Mouse (Mus musculus) midbrain, embryonic 16.5 days (tissue): ENCODE measurements at regions not wholly inside any gene's neighbourhood (a gene's known extent, or its start where the extent isn't known, plus 50 kb on each side); places are given as distances from the start of the nearest gene placed in this dataset.

Experiments
- ATAC-seq: fragments of 200-750 bp; cut with Nextera tagmentation; 2 replicates; pipeline ENCODE4 v1.8.0; 2017; ENCODE audit warnings: moderate TSS enrichment
- H3K27ac ChIP-seq: fragments of 300-500 bp; sonication (generic); 2 replicates; pipeline ENCODE4 v1.5.1; 2014; ENCODE audit warnings: mild to moderate bottlenecking, low read length, mixed read lengths
- H3K27me3 ChIP-seq: fragments of 300-500 bp; sonication (generic); 2 replicates; pipeline ENCODE4 v1.6.1; 2014; ENCODE audit warnings: low read depth, low read length, mixed read lengths; ENCODE audit not compliant: control insufficient read depth, insufficient read depth
- H3K36me3 ChIP-seq: fragments of 300-500 bp; sonication (generic); 2 replicates; pipeline ENCODE4 v1.6.1; 2014; ENCODE audit warnings: mild to moderate bottlenecking, low read length, moderate library complexity, mixed read lengths; ENCODE audit not compliant: control insufficient read depth, insufficient read depth
- H3K4me1 ChIP-seq: fragments of 300-500 bp; sonication (generic); 2 replicates; pipeline ENCODE4 v1.6.1; 2014; ENCODE audit warnings: mild to moderate bottlenecking, low read length, mixed read lengths; ENCODE audit not compliant: control insufficient read depth, insufficient read depth
- H3K4me2 ChIP-seq: fragments of 300-500 bp; sonication (generic); 2 replicates; pipeline ENCODE4 v1.6.1; 2014; ENCODE audit warnings: mild to moderate bottlenecking, low read length, mixed read lengths
- H3K4me3 ChIP-seq: fragments of 300-500 bp; sonication (generic); 2 replicates; pipeline ENCODE4 v1.5.1; 2014; ENCODE audit warnings: low read depth, mild to moderate bottlenecking, low read length, moderate library complexity, mixed read lengths
- H3K9ac ChIP-seq: fragments of 300-500 bp; sonication (generic); 2 replicates; pipeline ENCODE4 v1.6.1; 2014; ENCODE audit warnings: low read depth, low read length, mixed read lengths
- H3K9me3 ChIP-seq: fragments of 300-500 bp; sonication (generic); replicated peaks from 2 replicates; pipeline ENCODE4 v1.6.1; 2014; ENCODE audit warnings: mild to moderate bottlenecking, low read length, mixed read lengths; ENCODE audit not compliant: control insufficient read depth, poor library complexity, severe bottlenecking
- WGBS: fragments of 180-500 bp; shearing (Covaris S2); extraction: QIAGEN DNeasy Blood & Tissue Kit; methylation state at CpG from one replicate; pipeline ENCODE4 v1.1.7; 2014; 5-methylcytosine and 5-hydroxymethylcytosine counted together

GRCm38 (mm10) chr2:117570987-117571386, 228.2 kb upstream of the Rasgrp1 start:
- Histone ChIP-seq H3K4me2 (no peak overlapping the region), H3K4me1 (no peaks in the 10 kb centered on the region), H3K9me3 (no peaks in the 10 kb centered on the region), H3K27ac (no peak overlapping the region), H3K9ac (no peak overlapping the region), H3K27me3 (no peaks in the 10 kb centered on the region), H3K4me3 (no peak overlapping the region), H3K36me3 (no peaks in the 10 kb centered on the region)
- ATAC-seq: no peak
- 84% methylated on average over 7 of the region's 7 CpGs for WGBS

- no peaks in the 10 kb centered on the region for H3K4me1 ChIP-seq
- H3K36me3 ChIP-seq: no peaks in the 10 kb centered on the region
- H3K9me3 ChIP-seq: no peaks in the 10 kb centered on the region
- no peak for ATAC-seq
- H3K4me3 ChIP-seq: no peak overlapping the region
- H3K9ac ChIP-seq: no peak overlapping the region
- WGBS: 78% methylated on average over 3 of the region's 3 CpGs
- H3K27ac ChIP-seq: no peak overlapping the region
- no peaks in the 10 kb centered on the region for H3K27me3 ChIP-seq
- no peak overlapping the region for H3K4me2 ChIP-seq
Observed at GRCm38 (mm10) chr2:117587381-117587780, 244.6 kb upstream of the Rasgrp1 start.

GRCm38 (mm10) chr2:117595028-117595427, 252.2 kb upstream of the Rasgrp1 start:
- Histone ChIP-seq H3K9ac (no peak overlapping the region), H3K36me3 (no peaks in the 10 kb centered on the region), H3K27ac (no peak overlapping the region), H3K4me1 (no peaks in the 10 kb centered on the region), H3K9me3 (no peaks in the 10 kb centered on the region), H3K4me2 (no peak overlapping the region), H3K27me3 (no peaks in the 10 kb centered on the region), H3K4me3 (no peak overlapping the region)
- no peak for ATAC-seq
- WGBS: 54% methylated on average over 2 of the region's 2 CpGs

- H3K4me2 ChIP-seq: no peak overlapping the region
- no peaks in the 10 kb centered on the region for H3K9me3 ChIP-seq
- H3K4me3 ChIP-seq: no peak overlapping the region
- H3K27ac ChIP-seq: no peak overlapping the region
- no peaks in the 10 kb centered on the region for H3K27me3 ChIP-seq
- no peak overlapping the region for H3K9ac ChIP-seq
- no peak for ATAC-seq
- no peaks in the 10 kb centered on the region for H3K36me3 ChIP-seq
- H3K4me1 ChIP-seq: no peaks in the 10 kb centered on the region
Observed at GRCm38 (mm10) chr2:117597573-117597972, 254.8 kb upstream of the Rasgrp1 start.

GRCm38 (mm10) chr2:117614772-117615171, 272.0 kb upstream of the Rasgrp1 start:
- WGBS: 61% methylated on average over 1 of the region's 1 CpGs
- Histone ChIP-seq H3K9me3 (no peaks in the 10 kb centered on the region), H3K4me2 (no peak overlapping the region), H3K27me3 (no peaks in the 10 kb centered on the region), H3K4me3 (no peak overlapping the region), H3K36me3 (no peaks in the 10 kb centered on the region), H3K4me1 (no peaks in the 10 kb centered on the region), H3K27ac (no peak overlapping the region), H3K9ac (no peak overlapping the region)
- no peak for ATAC-seq

GRCm38 (mm10) chr2:117618063-117618462, 275.3 kb upstream of the Rasgrp1 start:
- 88% methylated on average over 3 of the region's 3 CpGs for WGBS

GRCm38 (mm10) chr2:117623955-117624354, 281.2 kb upstream of the Rasgrp1 start:
- Histone ChIP-seq H3K27me3 (no peaks in the 10 kb centered on the region), H3K9ac (no peak overlapping the region), H3K4me1 (no peaks in the 10 kb centered on the region), H3K4me2 (no peak overlapping the region), H3K4me3 (no peak overlapping the region), H3K36me3 (no peaks in the 10 kb centered on the region), H3K27ac (no peak overlapping the region), H3K9me3 (no peaks in the 10 kb centered on the region)
- ATAC-seq: no peak
- 47% methylated on average over 3 of the region's 3 CpGs for WGBS

More at GRCm38 (mm10) chr2:117618063-117618462, 275.3 kb upstream of the Rasgrp1 start:
- no peaks in the 10 kb centered on the region for H3K27me3 ChIP-seq
- H3K27ac ChIP-seq: no peak overlapping the region
- no peak for ATAC-seq
- H3K4me3 ChIP-seq: no peak overlapping the region
- no peaks in the 10 kb centered on the region for H3K4me1 ChIP-seq
- no peaks in the 10 kb centered on the region for H3K9me3 ChIP-seq
- H3K9ac ChIP-seq: no peak overlapping the region
- no peaks in the 10 kb centered on the region for H3K36me3 ChIP-seq
- no peak overlapping the region for H3K4me2 ChIP-seq

- 82% methylated on average over 4 of the region's 4 CpGs for WGBS
- no peaks in the 10 kb centered on the region for H3K9me3 ChIP-seq
- no peak overlapping the region for H3K27ac ChIP-seq
- H3K4me3 ChIP-seq: no peak overlapping the region
- no peaks in the 10 kb centered on the region for H3K36me3 ChIP-seq
- H3K27me3 ChIP-seq: no peaks in the 10 kb centered on the region
- no peak overlapping the region for H3K4me2 ChIP-seq
- no peak overlapping the region for H3K9ac ChIP-seq
- no peaks in the 10 kb centered on the region for H3K4me1 ChIP-seq
- no peak for ATAC-seq
Observed at GRCm38 (mm10) chr2:117634906-117635305, 292.1 kb upstream of the Rasgrp1 start.

GRCm38 (mm10) chr2:117637397-117637796, 294.6 kb upstream of the Rasgrp1 start:
- Histone ChIP-seq H3K27ac (no peak overlapping the region), H3K9me3 (no peaks in the 10 kb centered on the region), H3K4me2 (no peak overlapping the region), H3K4me3 (no peak overlapping the region), H3K36me3 (no peaks in the 10 kb centered on the region), H3K27me3 (no peaks in the 10 kb centered on the region), H3K9ac (no peak overlapping the region), H3K4me1 (no peaks in the 10 kb centered on the region)
- 70% methylated on average over 2 of the region's 2 CpGs for WGBS
- ATAC-seq: no peak

- no peak overlapping the region for H3K4me3 ChIP-seq
- no peak overlapping the region for H3K27ac ChIP-seq
- H3K9ac ChIP-seq: no peak overlapping the region
- no peaks in the 10 kb centered on the region for H3K36me3 ChIP-seq
- no peak for ATAC-seq
- no peaks in the 10 kb centered on the region for H3K4me1 ChIP-seq
- no peaks in the 10 kb centered on the region for H3K27me3 ChIP-seq
- no peaks in the 10 kb centered on the region for H3K9me3 ChIP-seq
- H3K4me2 ChIP-seq: no peak overlapping the region
Observed at GRCm38 (mm10) chr2:117652101-117652500, 309.3 kb upstream of the Rasgrp1 start.
